Mouse (Mus musculus): ENCODE results near the gene Kdm1b.

The Kdm1b gene

DNA sequence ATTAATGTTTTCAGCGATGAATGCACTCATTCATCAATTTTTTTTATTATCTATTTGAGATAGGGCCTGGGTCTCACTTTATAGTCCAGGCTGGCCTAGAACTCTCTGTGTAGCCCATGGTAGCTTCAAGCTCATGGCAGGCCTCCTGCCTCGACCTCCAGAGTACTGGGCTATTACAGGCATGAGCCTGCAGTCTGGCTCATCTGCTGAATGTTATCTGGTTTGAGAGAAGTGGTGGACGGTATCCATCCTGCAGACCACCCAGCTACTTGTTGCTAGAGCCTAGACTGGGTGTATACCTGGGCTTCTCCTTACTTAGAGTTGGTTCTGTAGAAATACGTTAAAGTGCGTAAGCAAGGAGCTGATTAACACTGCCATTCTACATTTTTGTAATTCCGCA, 23.7 kb downstream of the Kdm1b start:
- Histone ChIP-seq H3K4me3 (replicated peaks; ENCODE audit: low read length) (no peak overlapping the region), H3K36me3 (ENCODE audit: insufficient read depth, low read length) (peaks cover 80% of the 10 kb centered on the region), H3K27me3 (ENCODE audit: insufficient read depth, low read length) (no peaks in the 10 kb centered on the region), H3K9me3 (ENCODE audit: low read length) (no peaks in the 10 kb centered on the region), H3K4me1 (replicated peaks; ENCODE audit: low read depth, low read length) (peaks cover 5% of the 10 kb centered on the region; the same call in 1 of the 2 replicates)
- TF ChIP-seq CTCF (conservative IDR thresholded peaks at IDR 0.05; ENCODE audit: low read length), result no peak
- no peak for TF ChIP-seq POU5F1 (IDR thresholded peaks at IDR 0.05; ENCODE audit: borderline replicate concordance, low read length)
- TF ChIP-seq NANOG (IDR thresholded peaks at IDR 0.05; ENCODE audit: borderline replicate concordance, low read length), result no peak

- Histone ChIP-seq H3K27me3 (ENCODE audit: insufficient read depth, low read length) (no peaks in the 10 kb centered on the region), H3K36me3 (ENCODE audit: insufficient read depth, low read length) (peaks cover 84% of the 10 kb centered on the region), H3K4me1 (replicated peaks; ENCODE audit: low read depth, low read length) (peaks cover 5% of the 10 kb centered on the region; the same call in 1 of the 2 replicates), H3K4me3 (replicated peaks; ENCODE audit: low read length) (no peak overlapping the region), H3K9me3 (ENCODE audit: low read length) (no peaks in the 10 kb centered on the region)
- no peak for TF ChIP-seq CTCF (conservative IDR thresholded peaks at IDR 0.05; ENCODE audit: low read length)
- no peak for TF ChIP-seq POU5F1 (IDR thresholded peaks at IDR 0.05; ENCODE audit: borderline replicate concordance, low read length)
- TF ChIP-seq NANOG (IDR thresholded peaks at IDR 0.05; ENCODE audit: borderline replicate concordance, low read length), result no peak
Measured at GRCm38 (mm10) chr13:47070329-47071080, 27.2 kb downstream of the Kdm1b start.

GRCm38 (mm10) chr13:47071871-47072270, 28.6 kb downstream of the Kdm1b start:
- no peaks in the 10 kb centered on the region for H3K27me3 ChIP-seq (ENCODE audit: insufficient read depth, low read length)
- H3K4me1 ChIP-seq (replicated peaks; ENCODE audit: low read depth, low read length), result peaks cover 14% of the 10 kb centered on the region
- no peak overlapping the region for H3K4me3 ChIP-seq (replicated peaks; ENCODE audit: low read length)
- TF ChIP-seq NANOG (IDR thresholded peaks at IDR 0.05; ENCODE audit: borderline replicate concordance, low read length), result no peak
- no peaks in the 10 kb centered on the region for H3K9me3 ChIP-seq (ENCODE audit: low read length)
- H3K36me3 ChIP-seq (ENCODE audit: insufficient read depth, low read length), result peaks cover 78% of the 10 kb centered on the region

DNA sequence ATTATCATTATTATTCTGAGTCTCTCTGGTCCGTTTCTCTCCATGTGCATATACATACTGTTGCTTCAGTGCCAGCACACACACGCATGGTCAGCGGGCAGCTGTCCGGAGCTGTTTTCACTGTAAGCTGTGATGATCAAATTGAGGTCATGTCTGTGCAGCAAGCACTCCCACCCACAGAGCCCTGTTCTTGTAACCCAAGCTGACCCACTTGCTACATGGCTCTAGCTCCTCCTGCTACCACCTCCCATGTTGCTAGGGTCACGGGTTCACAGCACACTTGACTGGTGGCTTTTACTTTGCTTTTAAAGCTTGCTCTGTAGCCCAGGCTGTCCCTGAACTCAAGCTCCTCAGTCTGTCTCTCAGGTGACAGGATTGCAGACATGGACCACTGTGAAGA, 29.2 kb downstream of the Kdm1b start:
- Histone ChIP-seq H3K4me1 (replicated peaks; ENCODE audit: low read depth, low read length) (peaks cover 14% of the 10 kb centered on the region), H3K36me3 (ENCODE audit: insufficient read depth, low read length) (peaks cover 78% of the 10 kb centered on the region), H3K4me3 (replicated peaks; ENCODE audit: low read length) (no peak overlapping the region), H3K9me3 (ENCODE audit: low read length) (no peaks in the 10 kb centered on the region), H3K27me3 (ENCODE audit: insufficient read depth, low read length) (no peaks in the 10 kb centered on the region)
- TF ChIP-seq POU5F1 (IDR thresholded peaks at IDR 0.05; ENCODE audit: borderline replicate concordance, low read length) (no peak), NANOG (IDR thresholded peaks at IDR 0.05; ENCODE audit: borderline replicate concordance, low read length) (no peak), CTCF (conservative IDR thresholded peaks at IDR 0.05; ENCODE audit: low read length) (no peak)

GRCm38 (mm10) chr13:47076156-47076555, 32.9 kb downstream of the Kdm1b start:
- TF ChIP-seq POU5F1 (IDR thresholded peaks at IDR 0.05; ENCODE audit: borderline replicate concordance, low read length) (no peak), CTCF (conservative IDR thresholded peaks at IDR 0.05; ENCODE audit: low read length) (no peak), NANOG (IDR thresholded peaks at IDR 0.05; ENCODE audit: borderline replicate concordance, low read length) (no peak)
- peaks cover 82% of the 10 kb centered on the region for H3K36me3 ChIP-seq (ENCODE audit: insufficient read depth, low read length)
- H3K27me3 ChIP-seq (ENCODE audit: insufficient read depth, low read length), result no peaks in the 10 kb centered on the region
- H3K4me1 ChIP-seq (replicated peaks; ENCODE audit: low read depth, low read length), result peaks cover 14% of the 10 kb centered on the region
- H3K4me3 ChIP-seq (replicated peaks; ENCODE audit: low read length), result no peak overlapping the region
- no peaks in the 10 kb centered on the region for H3K9me3 ChIP-seq (ENCODE audit: low read length)

DNA sequence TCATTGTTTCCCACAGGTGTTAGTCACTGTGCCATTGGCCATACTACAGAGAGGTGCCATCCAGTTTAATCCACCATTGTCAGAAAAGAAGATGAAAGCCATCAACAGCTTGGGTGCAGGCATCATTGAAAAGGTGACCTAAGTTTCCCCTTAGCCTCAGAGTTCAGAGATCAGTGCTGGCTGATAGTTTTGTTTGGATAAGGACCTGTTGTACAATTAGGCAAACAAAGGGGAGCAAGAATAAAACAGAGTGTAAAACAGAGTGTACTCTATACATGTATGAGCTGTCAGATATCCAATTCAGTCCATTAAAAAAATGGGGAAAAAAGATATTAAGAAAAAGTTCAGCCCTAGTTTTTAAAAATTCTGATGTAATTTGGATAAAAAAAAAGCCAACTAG, 34.1 kb downstream of the Kdm1b start:
- peaks cover 79% of the 10 kb centered on the region for H3K36me3 ChIP-seq (ENCODE audit: insufficient read depth, low read length)
- peaks cover 9% of the 10 kb centered on the region for H3K4me1 ChIP-seq (replicated peaks; ENCODE audit: low read depth, low read length)
- H3K9me3 ChIP-seq (ENCODE audit: low read length), result no peaks in the 10 kb centered on the region
- no peak for TF ChIP-seq NANOG (IDR thresholded peaks at IDR 0.05; ENCODE audit: borderline replicate concordance, low read length)
- TF ChIP-seq POU5F1 (IDR thresholded peaks at IDR 0.05; ENCODE audit: borderline replicate concordance, low read length), result no peak
- TF ChIP-seq CTCF (conservative IDR thresholded peaks at IDR 0.05; ENCODE audit: low read length), result no peak
- no peak overlapping the region for H3K4me3 ChIP-seq (replicated peaks; ENCODE audit: low read length)
- H3K27me3 ChIP-seq (ENCODE audit: insufficient read depth, low read length), result no peaks in the 10 kb centered on the region

- Histone ChIP-seq H3K27me3 (ENCODE audit: insufficient read depth, low read length) (no peaks in the 10 kb centered on the region), H3K4me1 (replicated peaks; ENCODE audit: low read depth, low read length) (peaks cover 16% of the 10 kb centered on the region), H3K36me3 (ENCODE audit: insufficient read depth, low read length) (peaks cover 75% of the 10 kb centered on the region), H3K4me3 (replicated peaks; ENCODE audit: low read length) (no peak overlapping the region), H3K9me3 (ENCODE audit: low read length) (no peaks in the 10 kb centered on the region)
- TF ChIP-seq CTCF (conservative IDR thresholded peaks at IDR 0.05; ENCODE audit: low read length) (peak; percentile 61), POU5F1 (IDR thresholded peaks at IDR 0.05; ENCODE audit: borderline replicate concordance, low read length) (no peak)
Measured at GRCm38 (mm10) chr13:47078799-47079198, 35.5 kb downstream of the Kdm1b start.

GRCm38 (mm10) chr13:47080905-47081505, 37.7 kb downstream of the Kdm1b start:
- peaks cover 15% of the 10 kb centered on the region for H3K4me1 ChIP-seq (replicated peaks; ENCODE audit: low read depth, low read length)
- no peak overlapping the region for H3K4me3 ChIP-seq (replicated peaks; ENCODE audit: low read length)
- TF ChIP-seq POU5F1 (IDR thresholded peaks at IDR 0.05; ENCODE audit: borderline replicate concordance, low read length), result no peak
- TF ChIP-seq CTCF (conservative IDR thresholded peaks at IDR 0.05; ENCODE audit: low read length), result peak; percentile 47
- H3K9me3 ChIP-seq (ENCODE audit: low read length), result no peaks in the 10 kb centered on the region
- peaks cover 76% of the 10 kb centered on the region for H3K36me3 ChIP-seq (ENCODE audit: insufficient read depth, low read length)
- no peaks in the 10 kb centered on the region for H3K27me3 ChIP-seq (ENCODE audit: insufficient read depth, low read length)

DNA sequence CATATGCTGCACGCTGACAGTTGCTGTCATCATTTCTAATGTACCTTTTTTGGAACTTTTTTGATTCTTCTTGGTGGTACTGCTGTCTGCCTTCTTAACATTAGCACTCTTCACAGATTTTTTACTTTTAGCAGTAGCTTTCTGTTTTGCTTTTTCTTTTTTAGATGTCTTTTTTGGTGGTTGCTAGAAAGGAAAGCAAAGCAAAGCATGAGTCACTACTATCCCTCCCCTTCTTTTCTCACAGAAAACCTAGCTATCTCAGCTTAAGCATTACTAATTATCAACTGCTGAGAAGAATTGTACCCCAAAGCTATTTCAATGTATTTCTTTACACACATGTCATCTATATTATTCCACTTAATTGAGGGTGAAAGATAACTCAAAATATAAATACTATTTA, 45.1 kb downstream of the Kdm1b start:
- TF ChIP-seq NANOG (IDR thresholded peaks at IDR 0.05; ENCODE audit: borderline replicate concordance, low read length), result no peak
- TF ChIP-seq CTCF (conservative IDR thresholded peaks at IDR 0.05; ENCODE audit: low read length), result no peak
- TF ChIP-seq POU5F1 (IDR thresholded peaks at IDR 0.05; ENCODE audit: borderline replicate concordance, low read length), result no peak
- no peaks in the 10 kb centered on the region; the same call in 1 of the 2 replicates for H3K4me1 ChIP-seq (replicated peaks; ENCODE audit: low read depth, low read length)
- H3K36me3 ChIP-seq (ENCODE audit: insufficient read depth, low read length), result peaks cover 92% of the 10 kb centered on the region
- no peaks in the 10 kb centered on the region for H3K9me3 ChIP-seq (ENCODE audit: low read length)
- no peaks in the 10 kb centered on the region for H3K27me3 ChIP-seq (ENCODE audit: insufficient read depth, low read length)
- no peak overlapping the region for H3K4me3 ChIP-seq (replicated peaks; ENCODE audit: low read length)

All from E14TG2a.4 (cell line).